Mouse (Mus musculus): ENCODE measurements at regions not wholly inside any gene's neighbourhood (a gene's known extent, or its start where the extent isn't known, plus 50 kb on each side); places are given as distances from the start of the nearest gene placed in this dataset.
"Not testable (repeated sequence)": the region's sequence is repeated elsewhere in the genome, so short reads cannot be mapped to it uniquely, and the experiment has no call there.

- intact Hi-C loops (cut with DNase I) = not testable (repeated sequence)
These were observed 203.5 kb upstream of the Asrgl1 start for GRCm38 (mm10) chr19:9338971-9339370.

GRCm38 (mm10) chr19:9337447-9337846 is 202.0 kb upstream of the Asrgl1 start:
- intact Hi-C loops (cut with DNase I); DNase-seq: not testable (repeated sequence)

More at GRCm38 (mm10) chr19:9338971-9339370, 203.5 kb upstream of the Asrgl1 start:
- DNase-seq = not testable (repeated sequence)

GRCm38 (mm10) chr19:9317932-9318331 is 182.5 kb upstream of the Asrgl1 start:
- intact Hi-C loops (cut with DNase I); DNase-seq: not testable (repeated sequence)

GRCm38 (mm10) chr19:9316162-9316561 is 180.7 kb upstream of the Asrgl1 start:
- intact Hi-C loops (cut with DNase I); DNase-seq: not testable (repeated sequence)

- intact Hi-C loops (cut with DNase I) = not testable (repeated sequence)
- peak in 1 of 2 experiments; percentile 29 for DNase-seq
These were observed 147.7 kb upstream of the Asrgl1 start for GRCm38 (mm10) chr19:9283176-9283575.

GRCm38 (mm10) chr19:9234676-9235075 is 99.2 kb upstream of the Asrgl1 start:
- intact Hi-C loops (cut with DNase I); DNase-seq: not testable (repeated sequence)

Small RNA genes in the stretch of these regions (microRNA-seq; reads per million reads assigned to microRNA genes)
- gene Gm24543 = 0 reads per million in 2 experiments
